Mouse (Mus musculus): ENCODE measurements around the gene Pnpla1. TPM values are rescaled to one million over a fixed set of nuclear protein-coding genes. Genes with fewer than 3 reads are reported as not detected.

Gene Pnpla1
- polyA plus RNA-seq, 1 experiment, result not detected

DNA sequence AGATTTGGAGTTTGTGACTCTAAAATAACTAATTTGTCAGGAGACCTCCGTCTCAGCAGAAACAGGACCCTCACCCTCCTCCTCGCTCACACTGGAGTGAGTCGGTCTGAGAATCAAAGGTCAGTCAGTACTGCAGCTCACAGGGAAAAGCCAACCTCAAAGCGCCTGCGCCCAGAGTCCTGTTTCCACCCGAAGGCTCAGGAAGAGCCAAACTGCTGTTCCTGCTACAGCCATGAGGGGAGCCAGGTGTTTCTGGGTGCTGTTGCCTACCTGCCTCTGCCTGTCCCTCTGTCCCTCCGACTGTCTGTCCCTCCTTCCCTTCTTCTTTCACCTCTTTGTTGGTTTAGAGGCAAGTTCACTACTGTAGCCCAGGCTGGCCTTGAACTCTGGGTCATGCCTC is 51.9 kb downstream of the Pnpla1 start:
- H3K27ac ChIP-seq (ENCODE audit: insufficient read depth, low read length), result no peak overlapping the region
- TF ChIP-seq CTCF (IDR thresholded peaks at IDR 0.05; ENCODE audit: borderline replicate concordance, insufficient read depth, low read length), result no peak
- no peak for TF ChIP-seq POLR2A (IDR thresholded peaks at IDR 0.05; ENCODE audit: low read depth, low read length)
- no peak overlapping the region for H3K4me3 ChIP-seq (ENCODE audit: insufficient read depth, low read length)
- H3K4me1 ChIP-seq (ENCODE audit: control insufficient read depth, insufficient read depth, low read length), result no peaks in the 10 kb centered on the region; the same call in 1 of the 2 replicates

DNA sequence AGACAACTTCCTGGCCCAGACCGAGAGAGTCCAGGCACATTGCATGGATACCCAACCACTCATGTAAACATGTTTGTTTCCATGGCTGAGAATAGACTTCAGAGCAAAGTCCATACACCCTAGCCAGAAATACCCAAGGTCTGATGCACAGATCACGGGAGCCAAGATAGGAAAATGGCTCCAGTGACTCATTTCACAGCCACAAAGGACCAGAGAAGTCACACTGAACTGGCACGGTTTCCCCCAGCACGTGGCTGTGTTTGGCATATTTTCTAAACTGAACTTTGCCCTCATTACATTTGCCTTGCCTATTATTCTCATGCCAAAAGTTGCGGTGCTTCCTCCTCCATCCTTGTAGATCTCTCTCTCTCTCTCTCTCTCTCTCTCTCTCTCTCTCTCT is 55.0 kb downstream of the Pnpla1 start:
- TF ChIP-seq CTCF (IDR thresholded peaks at IDR 0.05; ENCODE audit: borderline replicate concordance, insufficient read depth, low read length), result no peak
- no peak for TF ChIP-seq POLR2A (IDR thresholded peaks at IDR 0.05; ENCODE audit: low read depth, low read length)
- Histone ChIP-seq H3K4me3 (ENCODE audit: insufficient read depth, low read length) (no peak overlapping the region), H3K27ac (ENCODE audit: insufficient read depth, low read length) (no peak overlapping the region), H3K4me1 (ENCODE audit: control insufficient read depth, insufficient read depth, low read length) (no peaks in the 10 kb centered on the region; the same call in 1 of the 2 replicates)

DNA sequence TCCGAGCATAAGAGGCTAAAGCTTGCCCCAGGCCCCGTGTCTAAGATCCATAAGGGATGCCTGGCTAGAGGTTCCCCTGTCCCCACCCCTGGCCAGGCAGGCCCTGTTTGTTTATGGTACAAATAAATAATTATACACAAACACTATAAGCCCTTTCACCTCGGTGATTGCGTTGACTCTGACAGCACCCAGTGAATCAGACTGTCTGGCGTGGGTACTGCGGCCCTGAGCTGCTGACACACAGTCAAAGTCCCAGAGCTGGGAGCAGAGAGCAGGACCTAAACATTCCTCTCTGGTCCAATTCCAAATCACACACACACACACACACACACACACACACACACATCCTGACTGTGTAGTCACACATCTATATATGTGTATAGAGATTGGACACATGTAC is 55.7 kb downstream of the Pnpla1 start:
- no peak overlapping the region for H3K4me3 ChIP-seq (ENCODE audit: insufficient read depth, low read length)
- TF ChIP-seq CTCF (IDR thresholded peaks at IDR 0.05; ENCODE audit: borderline replicate concordance, insufficient read depth, low read length) (no peak), POLR2A (IDR thresholded peaks at IDR 0.05; ENCODE audit: low read depth, low read length) (no peak)
- no peak overlapping the region for H3K27ac ChIP-seq (ENCODE audit: insufficient read depth, low read length)
- no peaks in the 10 kb centered on the region; the same call in 1 of the 2 replicates for H3K4me1 ChIP-seq (ENCODE audit: control insufficient read depth, insufficient read depth, low read length)

DNA sequence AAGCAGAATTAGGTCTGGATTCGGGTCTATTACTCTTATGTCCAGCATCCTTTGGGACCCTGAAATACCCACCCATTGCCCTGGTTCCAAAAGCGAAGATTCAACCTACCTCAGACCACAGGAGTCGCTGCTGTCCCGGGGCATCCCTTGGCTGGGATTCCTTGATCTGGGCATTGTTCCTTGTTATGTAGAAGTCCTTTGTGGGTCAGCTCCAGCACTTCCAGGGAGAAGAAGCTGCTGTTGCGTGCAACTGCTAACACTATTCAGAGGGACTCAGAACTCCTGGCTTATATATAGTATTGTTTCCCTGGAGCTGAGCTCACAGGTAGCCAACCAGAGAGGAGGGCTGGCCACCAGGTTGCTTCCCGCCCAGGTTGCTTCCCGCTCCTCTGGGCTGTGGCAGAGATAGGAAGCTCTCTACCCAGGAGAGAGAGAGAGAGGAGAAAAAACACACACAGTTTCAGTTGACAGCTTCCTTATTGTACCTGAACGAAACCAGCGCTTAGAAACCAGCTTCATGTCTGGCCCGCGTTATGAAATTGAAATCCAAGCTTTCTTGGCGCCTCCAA is 56.9 kb downstream of the Pnpla1 start, which contains the start of gene 4930539E08Rik:
Gene 4930539E08Rik (minus strand): TSS at position 265 of the 569 bp plus-strand sequence.
- TF ChIP-seq CTCF (IDR thresholded peaks at IDR 0.05; ENCODE audit: borderline replicate concordance, insufficient read depth, low read length), result no peak
- no peak for TF ChIP-seq POLR2A (IDR thresholded peaks at IDR 0.05; ENCODE audit: low read depth, low read length)
- H3K27ac ChIP-seq (ENCODE audit: insufficient read depth, low read length), result no peak within 1 kb of the TSS
- no peak within 1 kb of the TSS for H3K4me3 ChIP-seq (ENCODE audit: insufficient read depth, low read length)
- no peaks in the 10 kb centered on the region; the same call in 1 of the 2 replicates for H3K4me1 ChIP-seq (ENCODE audit: control insufficient read depth, insufficient read depth, low read length)

DNA sequence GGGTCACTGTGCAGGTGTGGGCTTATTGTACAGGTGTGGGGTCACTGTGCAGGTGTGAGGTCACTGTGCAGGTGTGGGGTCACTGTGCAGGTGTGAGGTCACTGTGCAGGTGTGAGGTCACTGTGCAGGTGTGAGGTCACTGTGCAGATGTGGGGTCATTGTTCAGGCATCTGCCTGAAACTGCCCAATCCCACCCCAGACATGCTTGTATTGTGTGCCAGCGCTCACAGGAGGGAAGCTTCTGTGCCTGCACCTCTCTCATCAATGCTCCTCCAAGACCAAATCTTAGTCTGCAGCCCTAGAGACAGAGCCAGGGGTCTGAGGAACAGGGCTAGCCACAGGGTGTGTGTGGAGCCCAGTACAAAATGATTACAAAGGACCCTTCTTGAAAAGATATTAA is 58.3 kb downstream of the Pnpla1 start:
- TF ChIP-seq POLR2A (IDR thresholded peaks at IDR 0.05; ENCODE audit: low read depth, low read length), result no peak
- TF ChIP-seq CTCF (IDR thresholded peaks at IDR 0.05; ENCODE audit: borderline replicate concordance, insufficient read depth, low read length), result no peak
- no peak overlapping the region for H3K4me3 ChIP-seq (ENCODE audit: insufficient read depth, low read length)
- no peak overlapping the region for H3K27ac ChIP-seq (ENCODE audit: insufficient read depth, low read length)
- no peaks in the 10 kb centered on the region; the same call in 1 of the 2 replicates for H3K4me1 ChIP-seq (ENCODE audit: control insufficient read depth, insufficient read depth, low read length)

DNA sequence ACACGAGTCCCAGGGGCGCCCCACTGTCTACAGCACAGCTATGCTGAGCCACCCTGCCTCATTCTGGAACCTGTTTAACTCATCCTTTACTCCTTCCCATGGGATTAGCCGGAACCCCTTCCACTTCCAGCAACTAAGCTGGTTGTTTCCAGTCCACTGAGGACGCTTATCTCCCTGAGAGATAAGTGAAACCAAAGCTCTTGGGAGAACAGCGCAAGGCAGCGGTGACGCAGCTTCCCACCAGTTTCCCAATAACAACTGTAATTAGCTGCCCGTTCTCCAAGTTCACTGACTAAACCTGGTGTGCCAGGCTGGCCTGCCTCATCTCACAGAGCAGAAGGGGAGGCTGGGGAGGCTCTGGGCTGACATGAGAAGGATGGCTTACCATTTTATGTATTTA is 62.9 kb downstream of the Pnpla1 start:
- no peaks in the 10 kb centered on the region; the same call in 1 of the 2 replicates for H3K4me1 ChIP-seq (ENCODE audit: control insufficient read depth, insufficient read depth, low read length)
- no peak for TF ChIP-seq CTCF (IDR thresholded peaks at IDR 0.05; ENCODE audit: borderline replicate concordance, insufficient read depth, low read length)
- TF ChIP-seq POLR2A (IDR thresholded peaks at IDR 0.05; ENCODE audit: low read depth, low read length), result no peak
- H3K27ac ChIP-seq (ENCODE audit: insufficient read depth, low read length), result no peak overlapping the region
- H3K4me3 ChIP-seq (ENCODE audit: insufficient read depth, low read length), result no peak overlapping the region

DNA sequence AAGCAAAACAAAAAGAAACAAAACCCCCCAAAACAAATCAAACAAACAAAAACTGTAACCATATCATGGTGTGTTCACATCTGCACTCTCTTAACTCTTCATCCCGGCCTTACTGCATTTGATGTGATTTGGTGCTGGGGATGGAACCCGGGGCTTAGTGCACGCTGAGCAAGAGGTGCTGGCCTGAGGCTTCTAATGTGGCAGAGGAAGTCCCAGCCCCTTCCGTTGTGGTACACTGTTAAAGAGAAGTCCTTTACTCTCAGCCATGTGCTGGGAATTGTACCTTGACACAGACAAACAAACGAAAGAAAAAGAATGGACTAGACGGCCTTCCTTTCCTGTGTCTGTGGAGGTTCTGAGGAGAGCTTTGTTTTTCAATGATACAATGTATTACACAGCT is 63.9 kb downstream of the Pnpla1 start:
- Histone ChIP-seq H3K4me1 (ENCODE audit: control insufficient read depth, insufficient read depth, low read length) (no peaks in the 10 kb centered on the region; the same call in 1 of the 2 replicates), H3K4me3 (ENCODE audit: insufficient read depth, low read length) (no peak overlapping the region), H3K27ac (ENCODE audit: insufficient read depth, low read length) (no peak overlapping the region)
- TF ChIP-seq CTCF (IDR thresholded peaks at IDR 0.05; ENCODE audit: borderline replicate concordance, insufficient read depth, low read length), result no peak
- no peak for TF ChIP-seq POLR2A (IDR thresholded peaks at IDR 0.05; ENCODE audit: low read depth, low read length)

DNA sequence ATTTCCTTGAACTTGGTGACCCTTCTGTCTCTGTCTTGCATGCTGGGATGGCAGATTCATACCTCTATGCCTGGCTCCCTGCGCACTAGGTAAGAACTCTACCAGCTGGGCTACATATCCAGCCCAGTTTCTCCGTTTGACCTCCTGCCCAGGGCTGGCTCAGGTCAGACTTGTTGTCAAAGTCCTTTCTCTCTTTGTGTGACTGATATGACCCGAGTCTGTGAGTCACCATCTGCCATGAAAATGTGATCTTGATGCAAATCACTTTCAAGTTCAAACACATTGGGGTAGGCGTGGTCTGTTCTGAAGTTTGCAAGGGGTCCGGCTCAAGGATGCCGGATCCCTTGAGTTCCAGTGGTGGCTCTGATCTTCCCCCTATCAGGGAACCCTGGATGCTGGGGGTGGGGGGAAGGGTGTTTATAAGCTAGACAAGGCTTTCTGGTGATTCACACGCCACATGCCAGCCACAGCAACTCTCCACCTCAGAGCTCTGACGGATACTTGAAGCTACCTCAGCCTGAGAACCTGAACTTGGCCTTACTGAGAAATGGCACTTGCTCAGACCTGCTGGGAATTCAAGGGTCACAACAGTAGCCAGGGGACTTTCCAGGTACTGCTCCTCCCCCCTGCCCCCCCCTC is 66.9 kb downstream of the Pnpla1 start:
- TF ChIP-seq CTCF (IDR thresholded peaks at IDR 0.05; ENCODE audit: borderline replicate concordance, insufficient read depth, low read length) (no peak), POLR2A (IDR thresholded peaks at IDR 0.05; ENCODE audit: low read depth, low read length) (no peak)
- Histone ChIP-seq H3K27ac (ENCODE audit: insufficient read depth, low read length) (no peak overlapping the region), H3K4me3 (ENCODE audit: insufficient read depth, low read length) (no peak overlapping the region), H3K4me1 (ENCODE audit: control insufficient read depth, insufficient read depth, low read length) (no peaks in the 10 kb centered on the region; the same call in 1 of the 2 replicates)

DNA sequence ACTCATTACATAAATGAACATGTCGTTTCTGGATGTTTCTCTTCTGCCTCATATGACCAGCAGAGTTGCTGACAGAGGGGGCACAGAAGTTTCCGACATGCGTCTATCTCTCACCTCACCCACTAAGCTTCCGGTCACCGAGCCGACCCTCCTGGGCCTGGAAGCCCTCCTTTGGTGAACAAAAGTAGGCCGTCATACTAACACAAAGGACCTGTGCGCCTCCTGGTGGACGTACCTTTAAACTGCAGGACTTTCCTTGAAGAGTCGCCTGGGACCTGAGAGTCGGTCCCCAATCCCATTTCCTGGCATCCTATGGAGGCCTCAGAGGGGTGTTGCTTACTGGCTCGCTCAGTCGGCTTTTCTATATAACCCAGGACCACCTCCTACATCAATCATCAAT is 68.2 kb downstream of the Pnpla1 start:
- Histone ChIP-seq H3K27ac (ENCODE audit: insufficient read depth, low read length) (no peak overlapping the region), H3K4me1 (ENCODE audit: control insufficient read depth, insufficient read depth, low read length) (peaks cover 2% of the 10 kb centered on the region; the same call in 1 of the 2 replicates), H3K4me3 (ENCODE audit: insufficient read depth, low read length) (no peak overlapping the region)
- TF ChIP-seq POLR2A (IDR thresholded peaks at IDR 0.05; ENCODE audit: low read depth, low read length) (no peak), CTCF (IDR thresholded peaks at IDR 0.05; ENCODE audit: borderline replicate concordance, insufficient read depth, low read length) (peak; percentile 40; the same call in 1 of the 2 replicates)

Data from embryonic fibroblast, embryonic 13.5 days (primary cell).